Mouse (Mus musculus) thymus, postnatal 25 days (tissue): ENCODE measurements at regions not wholly inside any gene's neighbourhood (a gene's known extent, or its start where the extent isn't known, plus 50 kb on each side); places are given as distances from the start of the nearest gene placed in this dataset.

Experiments used
- DNase-seq: peaks from one replicate; pipeline ENCODE4 v3.0.0; 2022

GRCm38 (mm10) chr12:12549649-12550048 lies 287.7 kb downstream of the Fam49a start:
- DNase-seq = no peak

- no peak for DNase-seq
Observed at GRCm38 (mm10) chr12:12548688-12549087, 286.7 kb downstream of the Fam49a start.

- no peak for DNase-seq
Observed at GRCm38 (mm10) chr12:12547477-12547876, 285.5 kb downstream of the Fam49a start.

- DNase-seq = no peak
Observed at GRCm38 (mm10) chr12:12546372-12547031, 284.6 kb downstream of the Fam49a start.

- DNase-seq = no peak
Observed at GRCm38 (mm10) chr12:12541076-12542070, 279.4 kb downstream of the Fam49a start.

GRCm38 (mm10) chr12:12539291-12539690 lies 277.4 kb downstream of the Fam49a start:
- no peak for DNase-seq

- DNase-seq = no peak
Observed at GRCm38 (mm10) chr12:12534779-12535178, 272.8 kb downstream of the Fam49a start.

GRCm38 (mm10) chr12:12530796-12531195 lies 268.9 kb downstream of the Fam49a start:
- no peak for DNase-seq

- no peak for DNase-seq
Observed at GRCm38 (mm10) chr12:12529541-12529940, 267.6 kb downstream of the Fam49a start.

- no peak for DNase-seq
Observed at GRCm38 (mm10) chr12:12528478-12528981, 266.6 kb downstream of the Fam49a start.

- DNase-seq = no peak
Observed at GRCm38 (mm10) chr12:12527766-12528477, 266.0 kb downstream of the Fam49a start.

GRCm38 (mm10) chr12:12527366-12527765 lies 265.4 kb downstream of the Fam49a start:
- DNase-seq = no peak

- DNase-seq = no peak
Observed at GRCm38 (mm10) chr12:12520311-12520852, 258.4 kb downstream of the Fam49a start.

- no peak for DNase-seq
Observed at GRCm38 (mm10) chr12:12518490-12519070, 256.6 kb downstream of the Fam49a start.

GRCm38 (mm10) chr12:12517020-12517419 lies 255.1 kb downstream of the Fam49a start:
- no peak for DNase-seq

GRCm38 (mm10) chr12:12510764-12511163 lies 248.8 kb downstream of the Fam49a start:
- no peak for DNase-seq

- DNase-seq = no peak
Observed at GRCm38 (mm10) chr12:12509164-12509937, 247.4 kb downstream of the Fam49a start.

GRCm38 (mm10) chr12:12508487-12509125 lies 246.7 kb downstream of the Fam49a start:
- no peak for DNase-seq

GRCm38 (mm10) chr12:12506671-12507070 lies 244.7 kb downstream of the Fam49a start:
- DNase-seq = no peak

GRCm38 (mm10) chr12:12505590-12505989 lies 243.7 kb downstream of the Fam49a start:
- no peak for DNase-seq

- DNase-seq = no peak
Observed at GRCm38 (mm10) chr12:12499903-12500302, 238.0 kb downstream of the Fam49a start.
